Comparison of ENCODE assay signal across 8 mouse cellular contexts in the genomic region with DNA sequence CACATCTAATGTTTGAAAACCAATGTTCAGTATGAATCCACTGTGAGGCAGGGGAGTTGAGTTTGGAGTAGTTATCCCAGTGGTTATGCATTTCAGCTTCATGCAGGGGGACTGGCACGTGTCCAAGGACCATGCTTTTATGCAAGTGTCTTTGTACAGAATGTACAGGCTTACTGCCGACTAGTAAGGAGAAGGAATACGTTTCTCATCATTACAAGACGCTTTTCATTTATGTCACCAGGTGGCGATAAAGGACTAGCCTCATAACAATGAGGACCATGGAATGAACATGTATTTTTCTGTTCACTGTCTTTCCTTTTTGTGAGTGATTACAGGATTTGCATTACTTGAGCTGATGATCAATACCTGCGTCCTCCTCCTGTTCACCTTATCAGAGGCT.
DNase-seq lines count a peak whose midpoint lies in the region; ATAC-seq and TF ChIP-seq lines count a peak whose summit lies in the region.

No protein-coding gene starts in this region.

- TF ChIP-seq RAD21 in MEL (IDR thresholded peaks at IDR 0.05; ENCODE audit: low read depth, low read length), result peak; percentile 72

- H3K9me3 ChIP-seq in MEL (replicated peaks; ENCODE audit: insufficient read depth, low read length), result no peaks in the 10 kb centered on the region
- no peaks in the 10 kb centered on the region for H3K9me3 ChIP-seq in hindbrain, embryonic 13.5 days

- no peak for TF ChIP-seq EP300 in MEL (IDR thresholded peaks at IDR 0.05; ENCODE audit: low read depth in 1 of 2, low read length in 2 of 2)

- H3K27ac ChIP-seq in gastrocnemius, adult 2 months, result no peak overlapping the region
- no peak overlapping the region for H3K27ac ChIP-seq in MEL (ENCODE audit: control insufficient read depth, low read depth, low read length)
- no peak overlapping the region for H3K27ac ChIP-seq in hindbrain, embryonic 13.5 days

- H3K4me2 ChIP-seq in hindbrain, embryonic 13.5 days, result no peak overlapping the region

- TF ChIP-seq POLR2A in MEL (IDR thresholded peaks at IDR 0.05; ENCODE audit: control insufficient read depth in 1 of 2, insufficient read depth in 1 of 2, low read depth in 1 of 2, low read length in 2 of 2, poor library complexity in 1 of 2), result no peak

- peaks cover 5 to 15% of the 10 kb centered on the region in 2 experiments for H3K36me3 ChIP-seq in MEL (ENCODE audit: control insufficient read depth in 1 of 2, insufficient read depth in 2 of 2, low read length in 2 of 2)
- 0 out of 2 replicates have a peak, but pooled peaks cover 3% of the 10 kb centered on the region for H3K36me3 ChIP-seq in hindbrain, embryonic 13.5 days

- no peak for DNase-seq in gastrocnemius, adult 2 months
- DNase-seq in gastrocnemius, postnatal 25 days, result no peak
- DNase-seq in MEL (ENCODE audit: low read depth, low spot score), result peak; percentile 82
- DNase-seq in cerebellum, postnatal 36 days, result peak; percentile 16 to 33
- peak; percentile 8 to 14 for DNase-seq in layer of hippocampus, postnatal 36 days
- peak; percentile 40 for DNase-seq in right cerebral cortex, postnatal 4 days

- TF ChIP-seq CTCF in gastrocnemius, adult 2 months (IDR thresholded peaks at IDR 0.05), result peak; percentile 70
- TF ChIP-seq CTCF in MEL (IDR thresholded peaks at IDR 0.05 in 2 of 3, conservative IDR thresholded peaks at IDR 0.05 in 1 of 3; ENCODE audit: control insufficient read depth in 1 of 3, insufficient read depth in 1 of 3, low read depth in 2 of 3, low read length in 3 of 3, poor library complexity in 1 of 3, severe bottlenecking in 1 of 3), result peak in 2 of 3 experiments; percentile 72 to 78; a peak in 4 of 6 replicates

- no peak overlapping the region for H3K4me3 ChIP-seq in gastrocnemius, adult 2 months
- no peak overlapping the region for H3K4me3 ChIP-seq in MEL (ENCODE audit: control insufficient read depth in 1 of 2, insufficient read depth in 1 of 2, low read depth in 2 of 2, low read length in 2 of 2)
- H3K4me3 ChIP-seq in hindbrain, embryonic 13.5 days, result no peak overlapping the region

- no peaks in the 10 kb centered on the region for H3K79me2 ChIP-seq in MEL (ENCODE audit: control insufficient read depth, insufficient read depth, low read length, poor library complexity)

- H3K9ac ChIP-seq in MEL (ENCODE audit: control insufficient read depth, low read depth, low read length, poor library complexity, severe bottlenecking), result no peak overlapping the region
- no peak overlapping the region for H3K9ac ChIP-seq in hindbrain, embryonic 13.5 days

- WGBS in hindbrain, embryonic 13.5 days, result 19% methylated on average over 6 of the region's 6 CpGs

- no peaks in the 10 kb centered on the region for H3K27me3 ChIP-seq in MEL (ENCODE audit: control insufficient read depth in 1 of 2, insufficient read depth in 2 of 2, low read length in 2 of 2)
- no peaks in the 10 kb centered on the region for H3K27me3 ChIP-seq in hindbrain, embryonic 13.5 days

- intact Hi-C loops in gastrocnemius, adult 2 months (cut with DNase I), result no loop called here

- peaks cover 8 to 14% of the 10 kb centered on the region in 2 experiments for H3K4me1 ChIP-seq in MEL (ENCODE audit: control insufficient read depth in 1 of 2, insufficient read depth in 2 of 2, low read length in 2 of 2)
- no peaks in the 10 kb centered on the region for H3K4me1 ChIP-seq in hindbrain, embryonic 13.5 days (replicated peaks)

- ATAC-seq in hindbrain, embryonic 13.5 days (ENCODE audit: low FRiP score), result peak; percentile 85
- ATAC-seq in megakaryocyte progenitor cell, adult 5-6 weeks (replicated peaks; ENCODE audit: poor library complexity), result peak; percentile 86

TF ChIP-seq in MEL, 35 proteins besides CTCF, POLR2A, EP300 and RAD21:
- TF ChIP-seq SIN3A (IDR thresholded peaks at IDR 0.05; ENCODE audit: low read length) (0 out of 2 replicates have a peak, but pooled peaks have one; percentile 24), SMC3 (IDR thresholded peaks at IDR 0.05; ENCODE audit: low read depth, low read length) (peak; percentile 71), E2F4 (IDR thresholded peaks at IDR 0.05; ENCODE audit: borderline replicate concordance, low read depth, low read length) (no peak), GABPA (IDR thresholded peaks at IDR 0.05; ENCODE audit: low read depth, low read length) (no peak), NELFE (IDR thresholded peaks at IDR 0.05; ENCODE audit: low read depth, low read length) (no peak), ZMIZ1 (IDR thresholded peaks at IDR 0.05; ENCODE audit: low read depth, low read length) (no peak), ZC3H11A (IDR thresholded peaks at IDR 0.05; ENCODE audit: low read depth, low read length) (peak; percentile 53; the same call in 1 of the 2 replicates), BHLHE40 (IDR thresholded peaks at IDR 0.05; ENCODE audit: borderline replicate concordance, low read depth, low read length) (no peak), TAL1 (IDR thresholded peaks at IDR 0.05; ENCODE audit: low read length) (no peak)

Comparison
In these comparisons a context has a peak if more than half of its experiments do, and no peak if none do; other contexts are left out.
1. DNase-seq: peak in MEL (single experiment), cerebellum, postnatal 36 days (2 of 2), layer of hippocampus, postnatal 36 days (2 of 2) and right cerebral cortex, postnatal 4 days (single experiment); none in gastrocnemius, adult 2 months (single experiment) and gastrocnemius, postnatal 25 days (single experiment).